ENCODE assay signal across 8 mouse cellular contexts in the genomic region with DNA sequence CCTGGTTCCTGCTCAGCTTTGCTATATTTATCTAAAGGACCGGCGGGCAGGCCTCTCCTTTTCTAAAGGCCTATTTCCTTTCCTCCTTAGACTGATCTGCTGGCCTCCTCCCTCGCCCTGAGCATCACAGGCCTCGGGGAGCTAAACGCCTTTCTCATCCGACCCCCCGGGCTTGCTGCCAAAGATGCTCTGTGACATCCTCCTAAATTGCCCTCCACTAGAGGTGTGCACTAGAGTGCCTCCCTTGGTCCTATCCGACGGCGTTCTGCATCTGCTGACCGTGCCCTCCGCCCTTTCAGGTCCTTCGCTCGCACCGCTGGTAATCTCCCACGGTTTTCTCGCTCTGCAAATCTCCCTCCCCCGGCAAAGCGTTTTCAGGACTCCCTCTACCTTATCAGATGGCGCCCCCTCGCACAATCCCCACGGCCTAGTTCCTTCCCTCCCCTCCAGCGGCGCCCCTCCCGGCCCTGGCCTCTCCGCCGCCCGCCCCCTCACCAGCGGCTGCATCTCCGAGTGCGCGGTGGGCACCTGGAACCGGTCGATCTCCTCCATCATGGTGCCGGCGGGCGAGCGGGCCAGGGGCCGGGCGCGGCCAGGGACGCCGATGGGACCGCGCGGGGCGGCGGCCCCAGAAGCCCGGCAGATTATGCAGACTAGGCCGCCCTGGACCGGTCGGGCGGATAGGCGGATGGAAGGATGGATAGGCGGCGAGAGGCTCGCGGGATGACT. TPM values are rescaled to one million over a fixed set of nuclear protein-coding genes. Genes with fewer than 3 reads are reported as not detected.
DNase-seq lines count a peak whose midpoint lies in the region; ATAC-seq lines count a peak whose summit lies in the region.

No protein-coding gene starts in this region.

- H3K27ac ChIP-seq in embryonic facial prominence, embryonic 15.5 days (replicated peaks) = peak overlapping the region; percentile 60

- peak overlapping the region; percentile 93 for H3K4me2 ChIP-seq in embryonic facial prominence, embryonic 15.5 days (replicated peaks)

- ATAC-seq in embryonic facial prominence, embryonic 15.5 days (ENCODE audit: insufficient number of reproducible peaks, low FRiP score, low TSS enrichment, low read depth) = peak; percentile 4

- H3K36me3 ChIP-seq in embryonic facial prominence, embryonic 15.5 days = no peaks in the 10 kb centered on the region
- no peaks in the 10 kb centered on the region for H3K36me3 ChIP-seq in splenic B cell, adult 2 months (ENCODE audit: control insufficient read depth, insufficient read depth, low read length, poor library complexity, severe bottlenecking)

- under 1% methylated on average over 58 of the region's 58 CpGs for WGBS in embryonic facial prominence, embryonic 15.5 days

- H3K4me1 ChIP-seq in embryonic facial prominence, embryonic 15.5 days = peaks cover 21% of the 10 kb centered on the region

- peak overlapping the region; percentile 79 for H3K4me3 ChIP-seq in embryonic facial prominence, embryonic 15.5 days (replicated peaks)

- H3K27me3 ChIP-seq in embryonic facial prominence, embryonic 15.5 days = peaks cover 25% of the 10 kb centered on the region
- no peaks in the 10 kb centered on the region for H3K27me3 ChIP-seq in splenic B cell, adult 2 months (ENCODE audit: control insufficient read depth, insufficient read depth, low read length, poor library complexity, severe bottlenecking)

- H3K9me3 ChIP-seq in embryonic facial prominence, embryonic 15.5 days (replicated peaks) = no peaks in the 10 kb centered on the region

- peak; percentile 25 to 42 for DNase-seq in adrenal gland, adult 18-20 months (ENCODE audit: low spot score in 2 of 2)
- no peak for DNase-seq in adrenal gland, postnatal 4 days (ENCODE audit: low spot score in 2 of 2)
- DNase-seq in adrenal gland, postnatal 10 days = peak; percentile 43
- peak; percentile 36 to 45 for DNase-seq in heart, postnatal 14 days
- DNase-seq in layer of hippocampus, postnatal 10 days (ENCODE audit: low spot score in 2 of 2) = peak; percentile 64 to 72
- peak; percentile 21 for DNase-seq in lung, postnatal 25 days (ENCODE audit: low spot score)
- DNase-seq in splenic B cell, adult 2 months (ENCODE audit: low read depth, low spot score) = peak; percentile 36

- peak overlapping the region; percentile 50 for H3K9ac ChIP-seq in embryonic facial prominence, embryonic 15.5 days

- intact Hi-C loops in heart, postnatal 14 days (cut with DNase I) = loop anchor here (1.0 to 2.0 kb wide), 2 partner anchors 14 to 68 kb away; no protein-coding TSS in a partner anchor

RNA-seq across cellular contexts. Expression of a gene that starts 0.5 kb away (rescaled TPM):
- total RNA-seq in adrenal gland, adult 18-20 months (2021) = 10 to 100 TPM; 15.7 to 20.2 TPM
- 10 to 100 TPM; 31.2 to 34.6 TPM for total RNA-seq in adrenal gland, postnatal 4 days (2021)
- total RNA-seq in adrenal gland, postnatal 10 days (2021) = 10 to 100 TPM; 18.8 to 23.5 TPM
- 3.2 and 3.6 TPM in 2 replicates for polyA plus RNA-seq in embryonic facial prominence, embryonic 15.5 days (2015; fragmentation: Nextera tagmentation; extraction: Ambion mirVana)
- total RNA-seq in heart, postnatal 14 days (2021) = 10 to 100 TPM; 14.5 to 17.3 TPM
- total RNA-seq in layer of hippocampus, postnatal 10 days (2021) = 100 to 1,000 TPM; 168 to 186 TPM

RNA-seq across cellular contexts. Expression of a gene that starts 0.7 kb away (rescaled TPM):
- total RNA-seq in adrenal gland, adult 18-20 months (2021) = not detected
- total RNA-seq in adrenal gland, postnatal 4 days (2021) = 1 to 10 TPM in 1 of 2 experiments, under 1 TPM in 1; 0.11 to 1.9 TPM
- 1 to 10 TPM; 3.3 to 3.5 TPM for total RNA-seq in adrenal gland, postnatal 10 days (2021)
- polyA plus RNA-seq in embryonic facial prominence, embryonic 15.5 days (2015; fragmentation: Nextera tagmentation; extraction: Ambion mirVana) = 3.3 and 4.6 TPM in 2 replicates
- total RNA-seq in heart, postnatal 14 days (2021) = 1 to 10 TPM in 1 of 2 experiments, under 1 TPM in 1; 0.93 to 1.7 TPM
- total RNA-seq in layer of hippocampus, postnatal 10 days (2021) = 1 to 10 TPM; 5.4 to 8.3 TPM

RNA-seq across cellular contexts. Expression of a gene that starts 51.7 kb away (rescaled TPM):
- 1 to 10 TPM in 1 of 2 experiments, under 1 TPM in 1; 0.60 to 1.1 TPM for total RNA-seq in adrenal gland, adult 18-20 months (2021)
- total RNA-seq in adrenal gland, postnatal 4 days (2021) = 1 to 10 TPM in 1 of 2 experiments, under 1 TPM in 1; 0.56 to 1.2 TPM
- under 1 TPM in 1 of 2 experiments, not detected in 1; 0.45 TPM for total RNA-seq in adrenal gland, postnatal 10 days (2021)
- polyA plus RNA-seq in embryonic facial prominence, embryonic 15.5 days (2015; fragmentation: Nextera tagmentation; extraction: Ambion mirVana) = 15.1 and 31.4 TPM in 2 replicates
- total RNA-seq in heart, postnatal 14 days (2021) = under 1 TPM in 1 of 2 experiments, not detected in 1; 0.69 TPM
- total RNA-seq in layer of hippocampus, postnatal 10 days (2021) = 10 to 100 TPM in 1 of 2 experiments, 1 to 10 TPM in 1; 8.0 to 10.0 TPM

Comparison
In these comparisons a context has a peak if more than half of its experiments do, and no peak if none do; other contexts are left out.
1. DNase-seq: peak in adrenal gland, adult 18-20 months (2 of 2), adrenal gland, postnatal 10 days (single experiment), heart, postnatal 14 days (2 of 2), layer of hippocampus, postnatal 10 days (2 of 2), lung, postnatal 25 days (single experiment) and splenic B cell, adult 2 months (single experiment); none in adrenal gland, postnatal 4 days (0 of 2).
2. RNA of a gene that starts 0.5 kb away (total RNA-seq): 168 to 186 TPM in layer of hippocampus, postnatal 10 days; 31.2 to 34.6 TPM in adrenal gland, postnatal 4 days, 18.8 to 23.5 TPM in adrenal gland, postnatal 10 days, 15.7 to 20.2 TPM in adrenal gland, adult 18-20 months and 14.5 to 17.3 TPM in heart, postnatal 14 days; every median in the first group is over 4 times any median in the second.
3. RNA of a gene that starts 51.7 kb away (total RNA-seq): 8.0 to 10.0 TPM in layer of hippocampus, postnatal 10 days; 0.56 to 1.2 TPM in adrenal gland, postnatal 4 days, 0.60 to 1.1 TPM in adrenal gland, adult 18-20 months, 0.69 TPM in heart, postnatal 14 days and 0.45 TPM in adrenal gland, postnatal 10 days; every median in the first group is over 4 times any median in the second.